Mouse (Mus musculus) G1E (cell line): ENCODE data around the gene Zfp260.

Source experiments
- CTCF ChIP-seq: IDR thresholded peaks from 2 replicates; pipeline ENCODE4 v1.5.1; 2012; ENCODE audit warnings: low read depth, low read length, inconsistent platforms, mixed read lengths
- GATA1 ChIP-seq: IDR thresholded peaks from 2 replicates; pipeline ENCODE4 v1.6.1; 2012; ENCODE audit warnings: borderline replicate concordance, low read length, inconsistent platforms, mixed read lengths
- GATA2 ChIP-seq: IDR thresholded peaks from 2 replicates; pipeline ENCODE4 v1.6.1; 2012; ENCODE audit warnings: low read depth, low read length, inconsistent platforms, borderline replicate concordance
- POLR2AphosphoS5 ChIP-seq: IDR thresholded peaks from 2 replicates; pipeline ENCODE4 v1.6.1; 2012; ENCODE audit warnings: low read depth, low read length, inconsistent platforms; ENCODE audit not compliant: insufficient replicate concordance
- TAL1 ChIP-seq: conservative IDR thresholded peaks from 2 replicates; pipeline ENCODE4 v1.6.1; 2012; ENCODE audit warnings: low read depth, low read length, inconsistent platforms, mixed read lengths

DNA sequence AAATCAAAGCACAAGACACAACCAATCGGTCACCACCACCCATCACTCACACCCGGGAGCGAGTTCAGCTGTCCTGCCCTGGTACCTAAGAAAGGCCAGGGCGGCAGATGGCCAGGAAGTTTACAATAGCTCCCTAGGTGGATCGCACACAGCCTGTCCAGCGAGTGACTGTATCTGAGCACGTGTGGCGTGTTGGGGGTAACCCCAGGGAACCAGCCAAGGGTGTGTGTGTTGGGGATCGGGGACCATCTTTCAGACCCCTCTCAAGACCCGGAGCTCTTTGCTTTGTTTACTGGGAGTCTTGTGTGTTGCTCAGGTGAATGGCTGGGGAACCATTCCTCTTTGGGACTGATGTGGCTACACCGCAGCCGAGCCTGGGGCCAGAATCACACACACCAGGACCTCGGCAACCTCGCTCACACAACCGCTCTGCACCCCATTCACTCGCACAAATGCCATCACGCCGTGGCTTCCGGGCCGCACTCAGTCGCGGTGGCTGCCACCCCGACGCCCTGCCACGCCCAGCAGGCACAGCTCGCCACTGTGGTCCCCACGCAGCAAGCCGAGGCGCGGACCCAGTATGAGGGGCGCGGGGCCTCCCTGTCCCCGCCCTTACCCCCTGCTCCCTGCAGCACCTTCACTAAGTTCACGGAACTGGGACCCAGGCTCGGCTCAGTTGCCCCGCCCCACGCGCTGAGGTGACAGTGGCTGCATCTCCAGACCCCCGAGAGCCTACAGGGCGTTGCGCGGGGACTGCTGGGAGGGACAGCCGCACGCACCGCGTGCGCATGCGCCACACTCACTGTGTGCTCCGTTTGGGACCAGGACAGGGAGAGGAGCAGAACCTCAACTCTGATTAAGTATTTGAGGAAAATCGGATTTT lies 22.2 kb upstream of the Zfp260 start, which contains the start of gene Zfp82:
- TF ChIP-seq TAL1 = no peak
- TF ChIP-seq CTCF = no peak
- no peak for TF ChIP-seq POLR2AphosphoS5
- no peak for TF ChIP-seq GATA1
- TF ChIP-seq GATA2 = no peak
